In the genomic region with DNA sequence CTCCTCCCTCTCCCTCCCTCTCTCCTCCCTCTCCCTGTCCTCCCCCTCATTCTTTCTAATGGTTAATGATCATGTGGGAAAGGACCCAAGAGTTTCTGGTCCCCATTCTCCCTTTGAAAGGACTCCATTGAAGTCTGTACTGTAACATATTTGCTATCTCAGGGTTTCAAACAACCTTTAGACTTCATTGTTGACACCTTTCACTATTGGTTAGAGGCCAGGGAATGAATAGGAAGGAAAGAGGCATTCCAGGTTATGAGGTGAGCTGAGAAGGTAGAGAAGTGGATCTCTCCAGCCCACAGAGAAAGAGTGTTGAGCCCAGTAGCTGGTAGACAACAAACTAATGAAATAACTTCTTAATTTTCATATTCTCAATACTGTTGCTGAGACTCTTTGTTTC, we compare ENCODE assay signal across 15 mouse cellular contexts.
"Had no signal": no experiment of that assay in that cellular context is flagged by ENCODE, and none has a peak within 500 bp of the region (broad histone marks: within the 10 kb centered on the region; RNA-seq: fewer than 3 reads in every experiment).

No protein-coding gene starts in this region.

- H3K4me1 ChIP-seq: liver, embryonic 12.5 days; neural tube, embryonic 12.5 days; stomach, embryonic 15.5 days had no signal

- H3K9ac ChIP-seq: liver, embryonic 12.5 days; liver, embryonic 14.5 days; lung, embryonic 14.5 days; neural tube, embryonic 12.5 days; stomach, embryonic 15.5 days had no signal

- H3K27me3 ChIP-seq: liver, embryonic 12.5 days; megakaryocyte, embryonic 14.5 days; neural tube, embryonic 12.5 days; stomach, embryonic 15.5 days had no signal

- ATAC-seq: liver, embryonic 12.5 days had no signal

- H3K4me2 ChIP-seq: liver, embryonic 12.5 days; lung, embryonic 14.5 days; neural tube, embryonic 12.5 days; stomach, embryonic 15.5 days had no signal

- H3K36me3 ChIP-seq: liver, embryonic 12.5 days; stomach, embryonic 15.5 days had no signal

- DNase-seq: lung, adult 18-20 months; lung, embryonic 14.5 days; lung, postnatal 10 days; lung, postnatal 36 days; midbrain, embryonic 14.5 days; right cerebral cortex, postnatal 14 days; thymus, adult 18-20 months; thymus, postnatal 14 days; thymus, postnatal 36 days had no signal

- H3K27ac ChIP-seq: liver, embryonic 12.5 days; liver, embryonic 14.5 days; macrophage; neural tube, embryonic 12.5 days; stomach, embryonic 15.5 days had no signal

- H3K4me3 ChIP-seq: liver, embryonic 12.5 days; neural tube, embryonic 12.5 days; stomach, embryonic 15.5 days had no signal

- H3K9me3 ChIP-seq: liver, embryonic 12.5 days; megakaryocyte, embryonic 14.5 days; neural tube, embryonic 12.5 days; stomach, embryonic 15.5 days had no signal
